Mouse (Mus musculus): Measurements from ENCODE around the gene Cfl1. TPM values are rescaled to one million over a fixed set of nuclear protein-coding genes. Genes with fewer than 3 reads are reported as not detected.

Cfl1 gene
- 10 to 100 TPM; 52.8 to 72.0 TPM for total RNA-seq (2021)
- long read RNA-seq, experiment 1, transcript Cfl1-202 (4 exons, 2,354 nt) = major isoform, 35 of 46 reads
- long read RNA-seq, experiment 1, partial matches to known transcripts = 1 of 46 reads
- long read RNA-seq, experiment 1, other reads (novel, unspliced or antisense) = 10 of 46 reads
- long read RNA-seq, experiment 2, transcript Cfl1-202 (4 exons, 2,354 nt) = major isoform, 23 of 34 reads
- long read RNA-seq, experiment 2, partial matches to known transcripts = 1 of 34 reads
- long read RNA-seq, experiment 2, other reads (novel, unspliced or antisense) = 10 of 34 reads

DNA sequence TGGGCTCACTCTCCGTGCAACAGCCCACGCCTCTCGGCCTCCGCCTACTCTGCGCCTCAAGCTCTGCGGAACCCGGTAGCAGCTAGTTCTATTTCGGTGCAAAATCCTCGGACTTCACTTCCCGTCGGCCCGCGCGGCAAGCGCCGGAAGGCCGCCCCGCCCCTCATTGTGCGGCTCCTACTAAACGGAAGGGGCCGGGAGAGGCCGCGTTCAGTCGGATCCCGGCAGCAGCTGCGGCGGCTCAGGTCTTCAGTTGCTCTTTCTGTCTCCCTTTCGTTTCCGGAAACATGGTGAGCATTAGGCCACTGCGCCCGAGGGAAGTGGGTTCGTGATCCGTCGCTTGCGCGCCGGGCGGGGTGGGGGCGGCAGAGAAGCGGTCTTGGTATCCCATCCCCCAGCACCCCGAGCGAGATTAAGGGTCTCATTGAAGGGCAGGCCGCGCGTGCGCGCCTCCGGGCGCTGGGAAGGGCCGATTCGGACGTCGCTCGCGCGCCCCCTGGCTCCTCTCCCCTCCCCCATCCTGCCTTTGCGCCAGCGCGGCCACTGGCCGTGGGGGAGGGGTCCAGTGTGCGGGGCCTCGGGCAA, at the start of gene Cfl1:
TSS of gene Cfl1 (plus strand) at position 143 of the 585 bp plus-strand sequence.
- intact Hi-C loops (cut with DNase I) = loop anchor here (2.0 kb wide), 1 partner anchor 20 kb away; the partner anchor contains the start of gene Snx32
- Histone ChIP-seq H3K4me3 (peak within 1 kb of the TSS; percentile 100), H3K27ac (peak within 1 kb of the TSS; percentile 98)
- no peak for TF ChIP-seq CTCF (IDR thresholded peaks at IDR 0.05)
- DNase-seq = peak; percentile 96

DNA sequence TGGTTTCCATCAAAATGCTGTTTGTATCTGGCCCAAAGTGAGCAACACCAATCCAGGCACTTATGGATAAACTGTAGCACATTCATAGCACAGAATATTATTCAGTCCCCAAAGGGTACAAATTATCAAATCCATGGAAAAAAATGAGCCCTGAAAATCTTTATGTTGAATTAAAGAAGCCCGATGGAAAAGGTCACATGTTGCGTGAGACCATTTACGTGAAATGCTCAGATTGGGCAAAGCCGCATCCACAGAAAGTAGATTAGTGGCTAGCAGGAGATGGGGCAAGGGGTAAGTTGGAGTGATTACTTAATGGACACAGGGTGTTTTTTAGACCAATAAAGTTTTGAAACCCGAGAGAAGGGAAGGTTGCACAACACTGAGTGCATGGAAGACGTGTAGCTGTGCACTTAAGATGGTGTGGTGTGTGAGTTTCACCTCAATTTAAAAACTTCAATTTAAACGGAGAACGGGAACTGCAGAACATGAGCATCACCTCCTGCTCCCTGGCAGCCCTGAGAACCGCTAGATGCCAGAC, 45.8 kb upstream of the Cfl1 start:
- intact Hi-C loops (cut with DNase I) = no loop called here
- H3K4me3 ChIP-seq = no peak overlapping the region
- DNase-seq = no peak
- TF ChIP-seq CTCF (IDR thresholded peaks at IDR 0.05) = no peak
- H3K27ac ChIP-seq = no peak overlapping the region

DNA sequence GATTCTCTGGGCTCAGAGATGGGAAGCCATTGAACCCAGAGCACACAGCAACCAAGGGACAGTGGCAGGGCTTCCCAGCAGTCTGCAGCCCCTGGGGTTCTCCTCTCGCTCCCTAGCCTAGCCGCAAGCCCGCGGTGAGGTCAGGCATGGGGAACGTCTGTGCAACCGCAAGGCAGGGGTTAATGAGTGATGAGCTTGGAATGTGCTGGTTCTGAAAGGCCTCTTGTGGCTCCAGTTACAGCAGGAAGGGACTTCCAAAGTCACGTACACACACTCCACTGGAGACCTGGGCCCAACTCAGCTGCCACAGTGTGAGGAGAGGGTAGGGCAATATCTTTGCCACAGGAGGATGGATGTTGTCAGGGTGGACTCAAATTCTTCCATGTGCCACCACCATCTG, 45.3 kb upstream of the Cfl1 start:
- TF ChIP-seq CTCF (IDR thresholded peaks at IDR 0.05) = no peak
- no peak for DNase-seq
- no peak overlapping the region for H3K27ac ChIP-seq
- intact Hi-C loops (cut with DNase I) = no loop called here
- H3K4me3 ChIP-seq = no peak overlapping the region

DNA sequence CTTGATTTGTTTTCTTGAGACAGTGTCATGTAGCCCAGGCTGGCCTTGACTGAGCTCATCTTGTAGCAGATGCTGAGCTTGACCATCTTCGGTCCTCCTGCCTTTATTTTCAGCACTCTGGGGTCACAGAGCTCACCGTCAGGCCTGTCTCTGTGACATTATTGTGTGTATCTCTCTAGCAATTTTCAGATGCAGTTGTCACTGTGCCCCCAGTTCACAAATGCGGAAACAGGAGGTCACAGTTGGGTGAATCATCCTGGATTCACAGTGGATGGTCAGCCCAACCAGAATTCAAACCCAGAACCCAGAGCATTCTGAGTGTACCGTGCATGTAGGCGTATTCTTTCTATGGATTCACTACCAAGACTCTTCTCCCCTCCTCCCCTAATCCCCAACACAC, 44.5 kb upstream of the Cfl1 start:
- TF ChIP-seq CTCF (IDR thresholded peaks at IDR 0.05) = no peak
- intact Hi-C loops (cut with DNase I) = no loop called here
- Histone ChIP-seq H3K4me3 (no peak overlapping the region), H3K27ac (no peak overlapping the region)
- DNase-seq = no peak

DNA sequence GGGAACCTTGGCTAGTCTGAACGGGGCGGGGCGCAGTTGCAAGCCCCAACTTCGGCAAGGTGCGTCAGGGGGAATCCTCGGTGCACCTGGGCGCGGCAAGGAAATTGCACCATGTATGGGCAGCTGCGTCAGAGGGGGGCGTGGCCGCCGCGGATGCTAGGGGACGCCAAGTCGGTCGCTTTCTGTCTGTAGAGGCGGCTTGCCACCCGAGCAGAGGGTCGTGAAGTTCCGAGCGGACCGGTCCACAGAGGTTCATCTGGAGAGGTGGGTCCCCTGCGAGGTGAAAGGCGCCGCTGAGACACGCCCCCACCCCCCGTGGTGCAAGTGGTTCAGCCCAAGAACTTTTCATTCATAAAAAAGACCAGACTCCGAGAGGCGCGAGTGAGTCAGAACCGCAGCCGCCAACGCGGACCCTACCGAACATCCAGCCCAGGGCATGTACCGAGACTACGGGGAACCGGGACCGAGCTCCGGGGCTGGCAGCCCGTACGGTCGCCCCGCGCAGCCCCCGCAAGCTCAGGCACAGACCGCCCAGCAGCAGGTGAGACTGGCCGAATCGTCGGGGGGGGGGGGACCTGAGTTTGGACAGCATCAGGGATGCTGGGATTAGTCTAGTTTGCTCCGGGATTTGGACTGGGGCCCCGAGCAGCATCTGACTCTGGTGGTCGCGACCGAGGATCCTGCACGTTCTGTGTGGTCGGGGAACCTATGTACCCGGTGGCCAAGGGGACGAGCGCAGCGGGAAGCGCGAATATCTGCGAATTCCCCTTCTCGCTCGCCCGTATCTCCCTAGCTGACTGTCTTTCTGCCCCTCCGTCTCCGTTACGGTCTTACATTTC, 42.5 kb upstream of the Cfl1 start, which contains the start of gene Fosl1:
TSS of gene Fosl1 (plus strand) at position 33 of the 839 bp plus-strand sequence.
- Histone ChIP-seq H3K27ac (no peak within 1 kb of the TSS), H3K4me3 (peak within 1 kb of the TSS; percentile 70)
- no peak for TF ChIP-seq CTCF (IDR thresholded peaks at IDR 0.05)
- DNase-seq = peak; percentile 72
- intact Hi-C loops (cut with DNase I) = no loop called here

DNA sequence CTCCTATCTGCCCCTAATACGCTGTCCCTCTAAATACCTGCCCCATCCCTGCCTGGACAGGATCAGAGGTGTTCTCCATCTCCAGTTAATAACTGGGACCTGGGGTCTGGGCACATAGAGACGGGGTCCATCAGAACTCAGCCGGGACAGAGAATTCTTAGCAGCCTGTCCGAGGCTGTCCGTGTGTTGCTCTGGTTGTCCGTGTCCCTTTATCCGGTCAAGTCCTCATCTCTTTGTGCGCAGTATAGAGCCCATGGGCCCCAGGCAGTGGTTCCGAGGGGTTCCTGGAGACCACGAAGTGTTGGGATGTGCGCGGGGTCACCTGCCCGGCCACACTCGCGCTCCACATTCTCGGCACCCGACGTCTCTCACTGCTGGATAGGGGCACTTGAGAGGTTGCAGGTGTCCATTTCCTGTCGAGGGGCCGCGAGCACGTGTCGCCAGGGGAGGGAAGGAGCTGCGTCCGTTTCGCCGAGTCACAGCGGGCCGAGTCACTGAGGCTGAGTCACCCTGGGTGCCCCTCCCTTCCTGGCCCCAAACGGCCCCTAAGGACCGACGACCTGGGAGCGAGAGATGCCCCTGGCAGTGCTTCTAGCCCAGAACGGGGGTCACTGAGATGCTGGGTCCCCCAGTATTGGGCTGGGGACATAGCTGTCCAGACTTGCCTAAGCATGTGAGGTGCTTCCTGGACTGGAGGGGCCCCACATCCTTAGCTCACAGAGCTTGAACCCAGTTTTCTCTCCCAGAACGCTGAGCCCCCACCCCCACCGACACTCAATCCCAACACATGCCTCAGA, 41.7 kb upstream of the Cfl1 start:
- no peak for TF ChIP-seq CTCF (IDR thresholded peaks at IDR 0.05)
- Histone ChIP-seq H3K4me3 (peak overlapping the region; percentile 70), H3K27ac (no peak overlapping the region)
- DNase-seq = peak; percentile 43
- intact Hi-C loops (cut with DNase I) = no loop called here

DNA sequence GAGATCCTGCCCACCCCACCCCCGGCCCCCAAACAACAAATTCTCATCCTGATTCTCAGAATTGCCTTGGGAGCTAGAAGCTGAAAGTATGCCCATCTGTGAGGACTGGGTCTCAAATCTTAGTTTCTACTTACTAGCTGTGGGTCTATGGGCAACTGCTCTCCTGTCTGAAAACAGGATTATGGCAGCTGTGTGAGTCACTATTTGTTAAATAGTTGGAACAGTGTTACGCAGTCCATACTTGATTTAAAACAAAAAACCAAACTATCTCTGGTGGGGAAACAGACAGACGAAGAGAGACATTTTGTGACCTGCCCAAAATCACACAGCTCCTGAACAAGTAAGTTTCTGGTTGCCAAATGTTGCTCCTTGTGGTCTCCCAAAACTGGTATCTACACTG, 40.6 kb upstream of the Cfl1 start:
- Histone ChIP-seq H3K27ac (no peak overlapping the region), H3K4me3 (no peak overlapping the region)
- DNase-seq = no peak
- intact Hi-C loops (cut with DNase I) = no loop called here
- no peak for TF ChIP-seq CTCF (IDR thresholded peaks at IDR 0.05)

DNA sequence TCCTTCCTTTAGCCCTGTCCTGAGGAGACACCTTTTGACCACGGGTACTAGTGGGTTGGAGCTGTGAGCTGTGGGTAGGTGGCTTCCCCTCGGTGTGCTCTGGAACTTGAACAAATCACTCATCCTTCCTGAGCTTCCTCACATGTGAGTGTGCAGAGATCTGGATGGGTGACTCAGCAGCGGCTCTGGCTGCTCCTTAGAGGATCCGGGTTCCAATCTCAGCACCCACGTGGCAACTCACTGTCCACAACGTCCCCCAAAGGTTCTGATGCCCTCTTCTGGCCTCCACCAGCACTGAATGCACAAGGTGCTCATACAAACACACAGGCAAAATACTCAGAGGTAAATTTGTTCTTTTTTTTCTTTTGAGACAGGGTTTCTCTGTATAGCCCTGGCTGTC, 38.5 kb upstream of the Cfl1 start:
- no peak overlapping the region for H3K4me3 ChIP-seq
- H3K27ac ChIP-seq = no peak overlapping the region
- no peak for TF ChIP-seq CTCF (IDR thresholded peaks at IDR 0.05)
- intact Hi-C loops (cut with DNase I) = no loop called here
- no peak for DNase-seq

DNA sequence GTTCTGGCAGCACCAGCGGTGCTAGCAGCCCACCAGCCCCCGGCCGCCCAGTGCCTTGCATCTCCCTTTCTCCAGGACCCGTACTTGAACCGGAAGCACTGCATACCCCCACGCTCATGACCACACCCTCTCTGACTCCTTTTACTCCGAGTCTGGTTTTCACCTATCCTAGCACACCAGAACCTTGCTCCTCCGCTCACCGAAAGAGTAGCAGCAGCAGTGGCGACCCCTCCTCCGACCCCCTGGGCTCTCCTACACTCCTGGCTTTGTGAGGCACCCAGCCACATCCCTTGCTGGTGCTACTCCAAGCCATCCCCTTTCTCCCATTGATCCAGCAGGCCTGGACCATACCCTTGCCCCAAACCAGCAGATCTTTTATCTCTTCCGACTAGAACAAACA, 35.2 kb upstream of the Cfl1 start:
- Histone ChIP-seq H3K27ac (peak overlapping the region; percentile 97), H3K4me3 (peak overlapping the region; percentile 89)
- no peak for DNase-seq
- intact Hi-C loops (cut with DNase I) = no loop called here
- no peak for TF ChIP-seq CTCF (IDR thresholded peaks at IDR 0.05)

DNA sequence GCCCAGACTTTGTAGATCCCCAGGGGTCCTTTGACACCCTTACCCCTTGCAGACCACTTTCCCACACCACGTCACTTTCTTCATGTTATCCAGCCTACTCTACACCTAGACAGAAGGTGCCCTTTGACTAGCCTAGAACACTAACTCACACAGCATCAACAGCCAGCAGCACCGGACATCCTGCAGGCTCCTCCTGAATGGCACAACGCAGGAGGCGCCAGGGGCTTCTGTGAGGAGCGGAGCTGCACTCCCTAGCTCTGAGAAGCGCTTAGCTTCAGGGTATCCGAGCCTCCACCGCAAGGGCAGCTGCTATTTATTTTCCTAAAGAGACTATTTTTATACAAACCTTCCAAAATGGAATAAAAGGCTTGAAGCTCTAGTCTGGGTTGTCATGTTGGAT, 34.7 kb upstream of the Cfl1 start:
- intact Hi-C loops (cut with DNase I) = no loop called here
- H3K27ac ChIP-seq = peak overlapping the region; percentile 97
- peak overlapping the region; percentile 89 for H3K4me3 ChIP-seq
- TF ChIP-seq CTCF (IDR thresholded peaks at IDR 0.05) = no peak
- no peak for DNase-seq

DNA sequence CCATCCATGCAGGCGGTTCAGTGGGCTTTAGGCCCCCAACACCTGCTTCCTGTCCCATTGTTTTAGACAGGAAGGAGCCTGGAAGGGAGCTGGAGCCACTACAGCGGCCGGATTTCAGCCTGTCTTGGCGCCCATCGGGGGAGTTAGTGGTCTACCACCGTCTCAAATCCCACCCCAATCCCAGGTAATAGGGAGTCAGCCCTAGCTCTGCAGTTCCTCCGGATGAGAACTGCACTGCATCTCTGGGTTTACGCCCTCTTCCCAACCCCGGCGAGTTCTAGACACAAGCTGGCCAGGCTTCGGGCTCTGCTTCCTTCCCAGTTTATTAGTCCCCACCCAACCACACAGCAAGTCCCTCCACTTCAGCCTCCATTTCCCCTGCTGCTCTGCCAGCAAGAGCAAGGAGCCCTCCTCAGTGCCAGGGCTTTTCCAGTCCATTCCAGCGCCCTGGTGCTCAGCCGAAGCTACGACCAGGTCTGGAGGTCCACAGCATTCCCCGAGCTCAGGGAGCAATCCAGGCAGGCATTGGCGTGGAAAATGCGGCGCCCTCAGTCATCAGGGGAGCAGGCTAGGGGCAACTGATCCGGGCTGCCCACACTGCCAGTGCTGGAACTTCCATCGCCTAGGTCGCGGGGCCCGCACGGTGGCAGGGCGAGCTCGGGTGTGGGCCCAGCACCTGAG, 33.9 kb upstream of the Cfl1 start:
- intact Hi-C loops (cut with DNase I) = no loop called here
- peak overlapping the region; percentile 97 for H3K27ac ChIP-seq
- H3K4me3 ChIP-seq = peak overlapping the region; percentile 89
- TF ChIP-seq CTCF (IDR thresholded peaks at IDR 0.05) = no peak
- DNase-seq = peak; percentile 43

Measured in gastrocnemius, adult 2 months (tissue).